24 mouse cellular contexts compared by ENCODE assay signal in genomic region chr13:38819526-38819925, GRCm38 (mm10).
"Had no signal": no experiment of that assay in that cellular context is flagged by ENCODE, and none has a peak within 500 bp of the region (broad histone marks: within the 10 kb centered on the region; RNA-seq: fewer than 3 reads in every experiment).

No protein-coding gene starts in this region.

- H3K4me1 ChIP-seq: heart, embryonic 13.5 days; heart, embryonic 15.5 days; kidney, embryonic 15.5 days; limb, embryonic 12.5 days; liver, embryonic 12.5 days had no signal

- H3K4me3 ChIP-seq: heart, embryonic 13.5 days; heart, embryonic 15.5 days; hindbrain, embryonic 13.5 days; hindbrain, embryonic 15.5 days; kidney, embryonic 15.5 days; limb, embryonic 12.5 days; liver, embryonic 12.5 days had no signal

- H3K27me3 ChIP-seq: heart, embryonic 13.5 days; heart, embryonic 15.5 days; hindbrain, embryonic 13.5 days; hindbrain, embryonic 15.5 days; kidney, embryonic 15.5 days; limb, embryonic 12.5 days; liver, embryonic 12.5 days had no signal

- DNase-seq: gastrocnemius, postnatal 14 days; gastrocnemius, postnatal 36 days; heart, adult 18-20 months; heart, postnatal 14 days; heart, postnatal 36 days; kidney, adult 11 months; kidney, adult 2 months; kidney, adult 9 months; kidney, postnatal 14 days; kidney, postnatal 36 days; layer of hippocampus, postnatal 36 days; left cerebral cortex, postnatal 4 days; liver; lung, adult 18-20 months had no signal

- H3K27ac ChIP-seq: heart, embryonic 13.5 days; heart, embryonic 15.5 days; hindbrain, embryonic 13.5 days; hindbrain, embryonic 15.5 days; hindbrain, postnatal 0 days; kidney, embryonic 15.5 days; kidney, postnatal 0 days; limb, embryonic 12.5 days; liver, embryonic 12.5 days; liver, embryonic 14.5 days had no signal

- H3K36me3 ChIP-seq: heart, embryonic 13.5 days; heart, embryonic 15.5 days; hindbrain, embryonic 13.5 days; hindbrain, embryonic 15.5 days; kidney, embryonic 15.5 days; limb, embryonic 12.5 days; liver, embryonic 12.5 days had no signal

- H3K9me3 ChIP-seq: heart, embryonic 15.5 days; hindbrain, embryonic 13.5 days; hindbrain, embryonic 15.5 days; kidney, embryonic 15.5 days; limb, embryonic 12.5 days; liver, embryonic 12.5 days had no signal
